Mouse (Mus musculus): ENCODE data around the gene Bcap29. TPM values are rescaled to one million over a fixed set of nuclear protein-coding genes. Genes with fewer than 3 reads are reported as not detected.

The Bcap29 gene
- polyA plus RNA-seq, 1 experiment = 7.1 TPM

DNA sequence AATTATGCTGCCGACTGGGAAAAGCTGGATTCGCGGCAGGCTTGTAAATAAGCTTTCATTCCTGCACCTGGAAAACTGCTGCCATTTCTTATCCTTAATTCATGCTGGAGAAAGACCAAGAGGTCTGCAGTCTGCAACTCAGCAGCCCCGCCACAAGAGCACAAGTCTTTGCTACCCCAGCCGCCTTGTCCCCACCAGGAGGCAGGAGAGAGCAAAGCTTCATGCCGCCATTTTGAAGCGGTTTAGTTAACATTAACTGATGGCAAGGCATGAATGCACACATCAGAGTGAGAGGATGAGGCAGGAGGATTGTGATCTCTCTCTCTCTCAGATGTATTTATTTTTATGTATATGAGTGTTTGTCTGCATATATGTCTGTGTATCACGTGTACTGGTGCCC lies 14.4 kb downstream of the Bcap29 start:
- Histone ChIP-seq H3K79me2 (ENCODE audit: control insufficient read depth, insufficient read depth) (no peaks in the 10 kb centered on the region), H3K36me3 (ENCODE audit: control insufficient read depth, insufficient read depth) (peaks cover 43% of the 10 kb centered on the region), H3K4me3 (ENCODE audit: insufficient read depth, poor library complexity, severe bottlenecking) (no peak overlapping the region), H3K27me3 (ENCODE audit: control insufficient read depth, insufficient read depth, insufficient read length) (no peaks in the 10 kb centered on the region), H3K79me3 (ENCODE audit: low read depth) (no peaks in the 10 kb centered on the region), H3ac (ENCODE audit: control insufficient read depth, insufficient read length, low read depth) (no peak overlapping the region)
- no peak for TF ChIP-seq MYOD1 (IDR thresholded peaks at IDR 0.05; ENCODE audit: control insufficient read depth, insufficient read length, low read depth)
- TF ChIP-seq USF1 (IDR thresholded peaks at IDR 0.05; ENCODE audit: low read depth) = no peak
- no peak for TF ChIP-seq CTCF (IDR thresholded peaks at IDR 0.05; ENCODE audit: control insufficient read depth, insufficient read depth, insufficient read length)
- TF ChIP-seq CEBPB (IDR thresholded peaks at IDR 0.05; ENCODE audit: low read depth) = no peak
- TF ChIP-seq MYOG (IDR thresholded peaks at IDR 0.05; ENCODE audit: control insufficient read depth, extremely low read depth, insufficient read length) = no peak
- no peak for TF ChIP-seq FOSL1 (IDR thresholded peaks at IDR 0.05; ENCODE audit: insufficient read depth, low read length, poor library complexity, severe bottlenecking)
- no peak for TF ChIP-seq MAX (IDR thresholded peaks at IDR 0.05)

DNA sequence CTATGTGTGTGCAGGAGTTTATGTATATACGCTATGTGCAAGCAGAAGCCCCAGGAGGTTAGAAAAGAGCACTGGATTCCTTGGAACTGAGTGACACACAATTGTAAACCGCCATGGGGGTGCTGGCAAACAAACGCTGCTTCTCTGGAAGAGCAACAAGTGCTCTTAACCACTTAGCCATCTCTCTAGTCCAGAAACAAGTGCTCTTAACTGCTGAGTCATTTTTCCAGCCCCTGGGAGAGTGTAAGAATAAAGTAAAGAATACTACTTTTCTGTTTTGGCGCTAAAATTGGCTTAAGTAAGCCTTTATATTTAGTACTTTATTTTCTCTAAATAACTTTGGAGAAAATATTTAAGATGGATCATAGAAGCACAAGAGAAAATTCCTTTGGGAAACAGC lies 21.1 kb downstream of the Bcap29 start:
- H3ac ChIP-seq (ENCODE audit: control insufficient read depth, insufficient read length, low read depth) = no peak overlapping the region
- H3K36me3 ChIP-seq (ENCODE audit: control insufficient read depth, insufficient read depth) = peaks cover 18% of the 10 kb centered on the region
- H3K79me2 ChIP-seq (ENCODE audit: control insufficient read depth, insufficient read depth) = no peaks in the 10 kb centered on the region
- no peak overlapping the region for H3K4me3 ChIP-seq (ENCODE audit: insufficient read depth, poor library complexity, severe bottlenecking)
- H3K27me3 ChIP-seq (ENCODE audit: control insufficient read depth, insufficient read depth, insufficient read length) = no peaks in the 10 kb centered on the region
- H3K79me3 ChIP-seq (ENCODE audit: low read depth) = no peaks in the 10 kb centered on the region
- no peak for TF ChIP-seq MAX (IDR thresholded peaks at IDR 0.05)
- no peak for TF ChIP-seq MYOD1 (IDR thresholded peaks at IDR 0.05; ENCODE audit: control insufficient read depth, insufficient read length, low read depth)
- no peak for TF ChIP-seq CTCF (IDR thresholded peaks at IDR 0.05; ENCODE audit: control insufficient read depth, insufficient read depth, insufficient read length)
- TF ChIP-seq FOSL1 (IDR thresholded peaks at IDR 0.05; ENCODE audit: insufficient read depth, low read length, poor library complexity, severe bottlenecking) = no peak
- no peak for TF ChIP-seq MYOG (IDR thresholded peaks at IDR 0.05; ENCODE audit: control insufficient read depth, extremely low read depth, insufficient read length)

DNA sequence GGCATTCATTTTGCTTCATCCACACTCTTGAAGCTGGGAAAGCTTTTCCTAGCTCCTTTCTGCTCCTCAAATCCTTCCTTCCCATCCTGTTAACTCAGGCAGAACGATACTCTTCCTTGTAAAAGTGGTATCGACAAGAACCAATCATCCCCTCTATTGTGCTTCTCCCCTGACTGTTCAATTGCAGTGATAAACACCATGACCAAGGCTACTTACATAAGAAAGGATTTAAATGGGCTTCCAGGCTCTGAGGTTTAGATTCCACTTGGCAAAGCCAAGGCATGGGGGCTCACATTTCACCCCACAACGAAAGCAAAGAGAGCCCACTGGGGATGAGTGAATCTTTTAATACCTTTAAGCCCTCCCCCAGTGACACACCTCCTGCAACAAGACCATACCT lies 26.3 kb downstream of the Bcap29 start:
- Histone ChIP-seq H3K36me3 (ENCODE audit: control insufficient read depth, insufficient read depth) (peaks cover 8% of the 10 kb centered on the region), H3K4me3 (ENCODE audit: insufficient read depth, poor library complexity, severe bottlenecking) (no peak overlapping the region), H3K79me3 (ENCODE audit: low read depth) (no peaks in the 10 kb centered on the region), H3K79me2 (ENCODE audit: control insufficient read depth, insufficient read depth) (no peaks in the 10 kb centered on the region), H3K27me3 (ENCODE audit: control insufficient read depth, insufficient read depth, insufficient read length) (no peaks in the 10 kb centered on the region), H3ac (ENCODE audit: control insufficient read depth, insufficient read length, low read depth) (no peak overlapping the region)
- TF ChIP-seq CTCF (IDR thresholded peaks at IDR 0.05; ENCODE audit: control insufficient read depth, insufficient read depth, insufficient read length) (no peak), MYOD1 (IDR thresholded peaks at IDR 0.05; ENCODE audit: control insufficient read depth, insufficient read length, low read depth) (no peak), FOSL1 (IDR thresholded peaks at IDR 0.05; ENCODE audit: insufficient read depth, low read length, poor library complexity, severe bottlenecking) (no peak), USF1 (IDR thresholded peaks at IDR 0.05; ENCODE audit: low read depth) (no peak), CEBPB (IDR thresholded peaks at IDR 0.05; ENCODE audit: low read depth) (no peak), MYOG (IDR thresholded peaks at IDR 0.05; ENCODE audit: control insufficient read depth, extremely low read depth, insufficient read length) (no peak), MAX (IDR thresholded peaks at IDR 0.05) (no peak)

DNA sequence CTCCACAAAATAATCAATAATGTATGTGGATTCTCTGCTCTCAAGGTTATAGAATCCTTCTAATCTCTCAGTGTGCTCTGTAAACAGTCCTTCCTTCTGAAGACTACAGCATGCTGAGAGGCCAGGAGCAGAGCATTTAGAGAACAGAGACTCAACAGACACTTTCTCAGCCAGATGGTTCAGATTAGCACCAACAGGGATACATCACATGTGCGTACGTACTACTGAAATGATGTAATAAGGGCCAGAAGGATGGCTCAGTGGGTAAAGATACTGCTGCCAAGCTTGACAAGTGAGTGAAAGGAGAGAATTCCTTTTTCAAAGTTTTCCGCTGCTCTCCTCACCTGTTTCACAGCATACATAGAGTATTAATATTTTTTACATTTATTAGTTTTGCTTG lies 29.6 kb downstream of the Bcap29 start:
- no peak overlapping the region for H3ac ChIP-seq (ENCODE audit: control insufficient read depth, insufficient read length, low read depth)
- TF ChIP-seq CTCF (IDR thresholded peaks at IDR 0.05; ENCODE audit: control insufficient read depth, insufficient read depth, insufficient read length) (no peak), MYOG (IDR thresholded peaks at IDR 0.05; ENCODE audit: control insufficient read depth, extremely low read depth, insufficient read length) (no peak), FOSL1 (IDR thresholded peaks at IDR 0.05; ENCODE audit: insufficient read depth, low read length, poor library complexity, severe bottlenecking) (no peak), USF1 (IDR thresholded peaks at IDR 0.05; ENCODE audit: low read depth) (no peak), CEBPB (IDR thresholded peaks at IDR 0.05; ENCODE audit: low read depth) (no peak), MYOD1 (IDR thresholded peaks at IDR 0.05; ENCODE audit: control insufficient read depth, insufficient read length, low read depth) (no peak), MAX (IDR thresholded peaks at IDR 0.05) (no peak)
- H3K79me3 ChIP-seq (ENCODE audit: low read depth) = no peaks in the 10 kb centered on the region
- H3K4me3 ChIP-seq (ENCODE audit: insufficient read depth, poor library complexity, severe bottlenecking) = no peak overlapping the region
- H3K79me2 ChIP-seq (ENCODE audit: control insufficient read depth, insufficient read depth) = no peaks in the 10 kb centered on the region
- H3K27me3 ChIP-seq (ENCODE audit: control insufficient read depth, insufficient read depth, insufficient read length) = no peaks in the 10 kb centered on the region
- H3K36me3 ChIP-seq (ENCODE audit: control insufficient read depth, insufficient read depth) = peaks cover 8% of the 10 kb centered on the region

DNA sequence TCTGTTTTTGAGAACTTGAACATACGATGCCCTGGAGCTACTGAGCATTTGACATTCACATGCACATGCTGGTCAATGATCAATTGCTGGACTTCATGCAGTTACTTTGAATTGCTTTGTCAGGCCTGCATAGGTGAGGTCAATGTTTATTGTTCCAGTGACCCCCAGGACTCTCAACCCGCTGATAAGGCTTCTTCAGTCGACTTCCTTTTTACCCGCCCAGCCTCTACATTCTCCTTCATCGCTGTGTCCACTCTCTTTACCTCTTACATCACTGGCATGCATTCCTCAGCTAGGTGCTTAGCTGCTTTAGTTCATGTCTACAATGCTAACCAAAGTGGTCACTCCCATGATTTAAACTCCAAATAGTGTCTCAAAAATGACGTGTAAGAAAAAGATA lies 30.9 kb downstream of the Bcap29 start:
- no peak for TF ChIP-seq MYOG (IDR thresholded peaks at IDR 0.05; ENCODE audit: control insufficient read depth, extremely low read depth, insufficient read length)
- TF ChIP-seq CTCF (IDR thresholded peaks at IDR 0.05; ENCODE audit: control insufficient read depth, insufficient read depth, insufficient read length) = no peak
- no peak for TF ChIP-seq FOSL1 (IDR thresholded peaks at IDR 0.05; ENCODE audit: insufficient read depth, low read length, poor library complexity, severe bottlenecking)
- no peak for TF ChIP-seq MAX (IDR thresholded peaks at IDR 0.05)
- TF ChIP-seq USF1 (IDR thresholded peaks at IDR 0.05; ENCODE audit: low read depth) = no peak
- TF ChIP-seq CEBPB (IDR thresholded peaks at IDR 0.05; ENCODE audit: low read depth) = no peak
- no peak for TF ChIP-seq MYOD1 (IDR thresholded peaks at IDR 0.05; ENCODE audit: control insufficient read depth, insufficient read length, low read depth)
- Histone ChIP-seq H3K79me2 (ENCODE audit: control insufficient read depth, insufficient read depth) (no peaks in the 10 kb centered on the region), H3K27me3 (ENCODE audit: control insufficient read depth, insufficient read depth, insufficient read length) (no peaks in the 10 kb centered on the region), H3K79me3 (ENCODE audit: low read depth) (no peaks in the 10 kb centered on the region), H3K36me3 (ENCODE audit: control insufficient read depth, insufficient read depth) (peaks cover 8% of the 10 kb centered on the region), H3K4me3 (ENCODE audit: insufficient read depth, poor library complexity, severe bottlenecking) (no peak overlapping the region), H3ac (ENCODE audit: control insufficient read depth, insufficient read length, low read depth) (no peak overlapping the region)

DNA sequence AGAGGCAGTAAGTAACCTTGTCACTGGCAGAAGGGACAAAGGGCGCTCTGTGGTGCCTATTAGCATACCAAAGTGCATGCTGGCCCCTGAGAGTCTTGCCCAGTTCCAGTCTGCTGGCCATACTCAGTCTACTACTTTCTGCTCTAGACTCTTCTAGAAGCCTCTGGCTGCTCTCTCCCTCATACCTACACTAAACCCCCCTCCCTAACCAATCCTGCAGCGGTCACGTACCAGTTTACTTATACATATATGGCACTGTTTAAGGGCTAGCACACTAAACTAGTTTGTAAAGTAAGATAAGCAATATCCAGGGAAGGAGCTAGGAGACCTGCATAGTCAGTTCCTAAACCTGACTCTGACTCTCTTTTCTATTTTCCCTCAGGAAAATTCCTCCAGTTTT lies 40.2 kb downstream of the Bcap29 start:
- H3K27me3 ChIP-seq (ENCODE audit: control insufficient read depth, insufficient read depth, insufficient read length) = no peaks in the 10 kb centered on the region
- H3K79me2 ChIP-seq (ENCODE audit: control insufficient read depth, insufficient read depth) = no peaks in the 10 kb centered on the region
- no peaks in the 10 kb centered on the region for H3K79me3 ChIP-seq (ENCODE audit: low read depth)
- TF ChIP-seq CTCF (IDR thresholded peaks at IDR 0.05; ENCODE audit: control insufficient read depth, insufficient read depth, insufficient read length) (no peak), CEBPB (IDR thresholded peaks at IDR 0.05; ENCODE audit: low read depth) (no peak), MYOD1 (IDR thresholded peaks at IDR 0.05; ENCODE audit: control insufficient read depth, insufficient read length, low read depth) (no peak), FOSL1 (IDR thresholded peaks at IDR 0.05; ENCODE audit: insufficient read depth, low read length, poor library complexity, severe bottlenecking) (no peak), MYOG (IDR thresholded peaks at IDR 0.05; ENCODE audit: control insufficient read depth, extremely low read depth, insufficient read length) (no peak), USF1 (IDR thresholded peaks at IDR 0.05; ENCODE audit: low read depth) (no peak), MAX (IDR thresholded peaks at IDR 0.05) (no peak)
- H3K4me3 ChIP-seq (ENCODE audit: insufficient read depth, poor library complexity, severe bottlenecking) = no peak overlapping the region
- H3K36me3 ChIP-seq (ENCODE audit: control insufficient read depth, insufficient read depth) = peaks cover 23% of the 10 kb centered on the region
- H3ac ChIP-seq (ENCODE audit: control insufficient read depth, insufficient read length, low read depth) = no peak overlapping the region

Data from C2C12 (cell line).